Mouse (Mus musculus): ENCODE measurements around the gene Ackr3.

- TF ChIP-seq CTCF (IDR thresholded peaks at IDR 0.05; ENCODE audit: borderline replicate concordance, insufficient read depth, low read length) (no peak), POLR2A (IDR thresholded peaks at IDR 0.05; ENCODE audit: low read depth, low read length) (no peak)
Measured at GRCm38 (mm10) chr1:90186173-90186572, 17.6 kb upstream of the Ackr3 start.

Measured in embryonic fibroblast, embryonic 13.5 days (primary cell).